Mouse (Mus musculus): Measurements from ENCODE around the gene Xylb. TPM values are rescaled to one million over a fixed set of nuclear protein-coding genes. Genes with fewer than 3 reads are reported as not detected.
A peak's percentile ranks its signal among the peaks of the same experiment; 100 is the strongest.
"Not testable (repeated sequence)": the region's sequence is repeated elsewhere in the genome, so short reads cannot be mapped to it uniquely, and the experiment has no call there.

Xylb gene
- polyA plus RNA-seq, 1 experiment from 2014 or later, result 5.1 TPM

DNA sequence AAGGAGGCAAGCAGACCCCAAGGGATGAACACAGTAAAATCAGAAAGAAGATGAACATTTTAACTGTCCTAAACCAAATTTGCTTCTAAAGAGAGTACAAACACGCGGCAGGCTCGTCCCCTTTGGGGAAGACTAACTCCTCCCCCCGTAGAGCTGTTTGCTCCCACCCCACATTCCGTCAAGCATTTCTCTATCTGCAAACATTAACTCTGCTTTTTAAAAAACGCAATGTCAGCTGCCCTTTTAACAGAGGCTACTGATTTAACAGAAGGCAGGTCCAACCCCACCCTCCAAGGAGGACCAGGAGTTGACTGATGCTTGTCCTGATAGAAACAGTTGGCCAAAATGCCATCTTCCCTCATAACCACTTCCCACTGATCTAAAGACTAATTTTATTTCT, 3.3 kb upstream of the Xylb start:
- Histone ChIP-seq H3K9me3 (ENCODE audit: control insufficient read depth, low read length) (no peaks in the 10 kb centered on the region), H3K4me1 (replicated peaks; ENCODE audit: control insufficient read depth, insufficient read depth, low read length) (no peaks in the 10 kb centered on the region), H3K27ac (ENCODE audit: low read length) (no peak overlapping the region), H3K4me3 (ENCODE audit: low read length) (no peak overlapping the region), H3K4me2 (ENCODE audit: low read depth, low read length) (no peak overlapping the region), H3K36me3 (ENCODE audit: control insufficient read depth, insufficient read depth, low read length) (peaks cover 5% of the 10 kb centered on the region), H3K27me3 (ENCODE audit: control insufficient read depth, insufficient read depth, low read depth, low read length) (no peaks in the 10 kb centered on the region), H3K9ac (ENCODE audit: low read length) (no peak overlapping the region)
- WGBS, result 54% methylated on average over 6 of the region's 6 CpGs
- ATAC-seq (ENCODE audit: low read depth), result no peak

DNA sequence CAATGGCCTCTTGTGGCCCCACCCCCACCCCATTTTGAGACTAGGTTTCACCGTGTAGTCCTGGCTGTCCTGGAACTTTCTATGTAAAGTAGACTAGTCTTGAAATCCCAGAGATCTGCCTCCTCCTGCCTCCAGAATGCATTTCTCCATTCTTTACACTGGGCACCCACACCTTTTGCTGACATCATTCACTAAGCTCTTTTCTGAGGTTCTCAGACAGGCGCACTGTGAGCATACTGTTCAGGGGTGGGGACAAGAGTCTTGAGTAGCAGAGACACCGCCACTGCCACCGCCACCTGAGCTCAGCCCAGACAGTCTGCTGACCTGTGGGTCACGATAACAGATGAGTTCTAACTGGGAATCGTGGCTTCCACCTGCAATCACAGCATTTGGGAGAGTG, 1.2 kb upstream of the Xylb start:
- no peak overlapping the region for H3K4me2 ChIP-seq (ENCODE audit: low read depth, low read length)

DNA sequence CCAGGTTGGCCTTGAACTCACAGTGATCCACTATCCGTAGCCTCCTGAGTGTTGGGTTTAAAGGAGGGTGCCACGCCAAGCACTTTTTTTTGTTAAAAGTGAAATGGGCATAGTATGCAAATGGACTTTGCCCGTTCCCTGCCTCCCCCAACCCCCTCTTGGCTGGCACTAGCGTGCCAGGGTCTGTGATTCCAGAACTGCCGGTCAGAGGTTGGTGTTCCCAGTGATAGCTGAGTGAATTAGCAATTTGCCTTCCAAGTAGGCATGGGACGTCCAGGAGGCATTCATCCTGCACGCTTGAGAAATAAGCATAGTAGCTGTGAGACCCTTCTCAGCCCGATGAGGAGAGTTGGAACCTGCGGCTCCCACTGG, 863 bp downstream of the Xylb start:
- Histone ChIP-seq H3K27ac (ENCODE audit: low read length) (no peak overlapping the region), H3K36me3 (ENCODE audit: control insufficient read depth, insufficient read depth, low read length) (no peaks in the 10 kb centered on the region), H3K4me1 (replicated peaks; ENCODE audit: control insufficient read depth, insufficient read depth, low read length) (no peaks in the 10 kb centered on the region), H3K27me3 (ENCODE audit: control insufficient read depth, insufficient read depth, low read depth, low read length) (no peaks in the 10 kb centered on the region), H3K4me3 (ENCODE audit: low read length) (peak overlapping the region; percentile 77), H3K4me2 (ENCODE audit: low read depth, low read length) (peak overlapping the region; percentile 94), H3K9me3 (ENCODE audit: control insufficient read depth, low read length) (no peaks in the 10 kb centered on the region), H3K9ac (ENCODE audit: low read length) (peak overlapping the region; percentile 83)
- ATAC-seq (ENCODE audit: low read depth), result no peak
- 38% methylated on average over 9 of the region's 9 CpGs for WGBS

More for the DNA sequence above, 1.2 kb upstream of the Xylb start:
- Histone ChIP-seq H3K27ac (ENCODE audit: low read length) (no peak overlapping the region), H3K9ac (ENCODE audit: low read length) (no peak overlapping the region), H3K36me3 (ENCODE audit: control insufficient read depth, insufficient read depth, low read length) (no peaks in the 10 kb centered on the region), H3K4me1 (replicated peaks; ENCODE audit: control insufficient read depth, insufficient read depth, low read length) (no peaks in the 10 kb centered on the region), H3K9me3 (ENCODE audit: control insufficient read depth, low read length) (no peaks in the 10 kb centered on the region), H3K4me3 (ENCODE audit: low read length) (no peak overlapping the region), H3K27me3 (ENCODE audit: control insufficient read depth, insufficient read depth, low read depth, low read length) (no peaks in the 10 kb centered on the region)
- ATAC-seq (ENCODE audit: low read depth), result no peak
- WGBS, result 54% methylated on average over 6 of the region's 6 CpGs

DNA sequence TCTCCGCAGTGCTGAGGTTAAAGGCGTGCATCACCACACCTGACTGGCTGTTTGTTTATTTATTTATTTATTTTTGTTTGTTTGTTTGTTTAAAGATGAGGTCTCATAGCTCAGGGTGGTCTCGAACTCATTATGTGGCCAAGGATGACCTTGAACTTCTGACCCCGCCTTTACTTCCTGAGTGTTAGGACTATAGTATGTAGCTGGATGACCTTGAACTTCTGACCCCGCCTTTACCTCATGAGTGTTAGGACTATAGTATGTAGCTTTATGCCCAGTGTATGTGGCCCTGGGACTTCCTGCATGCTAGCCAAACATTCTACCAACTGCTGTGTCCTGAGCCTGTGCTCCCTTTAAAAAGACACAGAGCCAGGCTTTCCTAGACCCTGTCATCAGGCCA, 4.2 kb downstream of the Xylb start:
- Histone ChIP-seq H3K4me1 (replicated peaks; ENCODE audit: control insufficient read depth, insufficient read depth, low read length) (no peaks in the 10 kb centered on the region), H3K36me3 (ENCODE audit: control insufficient read depth, insufficient read depth, low read length) (no peaks in the 10 kb centered on the region), H3K9ac (ENCODE audit: low read length) (no peak overlapping the region), H3K4me3 (ENCODE audit: low read length) (no peak overlapping the region), H3K27ac (ENCODE audit: low read length) (no peak overlapping the region), H3K27me3 (ENCODE audit: control insufficient read depth, insufficient read depth, low read depth, low read length) (no peaks in the 10 kb centered on the region), H3K4me2 (ENCODE audit: low read depth, low read length) (no peak overlapping the region), H3K9me3 (ENCODE audit: control insufficient read depth, low read length) (no peaks in the 10 kb centered on the region)
- WGBS, result 85% methylated on average over 5 of the region's 5 CpGs
- ATAC-seq (ENCODE audit: low read depth), result no peak

DNA sequence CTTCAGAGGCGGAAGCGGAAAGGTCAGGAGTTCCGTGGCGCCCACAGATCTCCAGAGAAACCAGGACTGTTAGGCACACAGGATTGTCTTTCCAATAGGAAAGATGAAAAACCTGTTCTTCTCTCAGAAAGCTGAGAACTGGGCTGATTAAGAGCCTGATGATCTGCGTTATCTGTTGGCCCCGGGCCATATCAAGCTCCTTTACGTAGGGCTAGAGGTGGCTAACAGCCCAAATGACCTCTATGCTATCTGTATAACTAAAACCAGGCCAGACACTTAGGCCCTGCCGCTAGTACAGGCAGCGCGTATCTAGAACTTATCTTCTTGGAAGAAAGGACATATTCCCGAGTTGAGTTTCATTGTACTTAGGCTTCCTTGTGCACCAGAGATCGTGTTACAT, 6.0 kb downstream of the Xylb start:
- no peak overlapping the region for H3K4me2 ChIP-seq (ENCODE audit: low read depth, low read length)
- H3K4me3 ChIP-seq (ENCODE audit: low read length), result no peak overlapping the region
- ATAC-seq (ENCODE audit: low read depth), result no peak
- 68% methylated on average over 12 of the region's 12 CpGs for WGBS
- H3K27me3 ChIP-seq (ENCODE audit: control insufficient read depth, insufficient read depth, low read depth, low read length), result no peaks in the 10 kb centered on the region
- H3K36me3 ChIP-seq (ENCODE audit: control insufficient read depth, insufficient read depth, low read length), result no peaks in the 10 kb centered on the region
- H3K27ac ChIP-seq (ENCODE audit: low read length), result no peak overlapping the region
- H3K4me1 ChIP-seq (replicated peaks; ENCODE audit: control insufficient read depth, insufficient read depth, low read length), result no peaks in the 10 kb centered on the region
- H3K9ac ChIP-seq (ENCODE audit: low read length), result no peak overlapping the region
- H3K9me3 ChIP-seq (ENCODE audit: control insufficient read depth, low read length), result no peaks in the 10 kb centered on the region

DNA sequence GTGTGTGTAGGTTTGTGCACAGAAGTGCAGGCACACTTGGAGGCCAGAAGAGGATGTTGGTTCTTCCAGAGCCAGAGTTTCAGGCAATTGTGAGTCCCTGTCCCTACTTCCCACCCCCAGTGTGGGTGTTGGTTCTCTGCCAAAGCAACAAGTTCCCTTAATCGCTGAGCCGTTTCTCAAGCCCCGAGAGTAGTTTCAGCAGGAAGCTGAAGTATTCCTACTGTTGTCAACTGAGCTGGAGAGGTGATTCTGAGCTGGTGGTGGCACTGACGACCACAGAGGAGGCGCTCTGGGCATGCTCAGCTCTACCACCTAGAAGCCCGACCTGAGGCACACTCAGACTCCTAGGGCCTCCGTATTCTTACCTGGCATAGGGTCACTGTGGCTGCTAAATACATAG, 8.1 kb downstream of the Xylb start, which contains the start of gene Slc22a14:
Slc22a14 (minus strand) TSS at position 270 of the 400 bp plus-strand sequence.
- no peak within 1 kb of the TSS for H3K4me2 ChIP-seq (ENCODE audit: low read depth, low read length)
- H3K4me3 ChIP-seq (ENCODE audit: low read length), result no peak within 1 kb of the TSS
- H3K27me3 ChIP-seq (ENCODE audit: control insufficient read depth, insufficient read depth, low read depth, low read length), result no peaks in the 10 kb centered on the region
- no peaks in the 10 kb centered on the region for H3K4me1 ChIP-seq (replicated peaks; ENCODE audit: control insufficient read depth, insufficient read depth, low read length)
- no peaks in the 10 kb centered on the region for H3K9me3 ChIP-seq (ENCODE audit: control insufficient read depth, low read length)
- 47% methylated on average over 7 of the region's 7 CpGs for WGBS
- no peak for ATAC-seq (ENCODE audit: low read depth)
- no peak within 1 kb of the TSS for H3K9ac ChIP-seq (ENCODE audit: low read length)
- H3K36me3 ChIP-seq (ENCODE audit: control insufficient read depth, insufficient read depth, low read length), result no peaks in the 10 kb centered on the region
- no peak within 1 kb of the TSS for H3K27ac ChIP-seq (ENCODE audit: low read length)

DNA sequence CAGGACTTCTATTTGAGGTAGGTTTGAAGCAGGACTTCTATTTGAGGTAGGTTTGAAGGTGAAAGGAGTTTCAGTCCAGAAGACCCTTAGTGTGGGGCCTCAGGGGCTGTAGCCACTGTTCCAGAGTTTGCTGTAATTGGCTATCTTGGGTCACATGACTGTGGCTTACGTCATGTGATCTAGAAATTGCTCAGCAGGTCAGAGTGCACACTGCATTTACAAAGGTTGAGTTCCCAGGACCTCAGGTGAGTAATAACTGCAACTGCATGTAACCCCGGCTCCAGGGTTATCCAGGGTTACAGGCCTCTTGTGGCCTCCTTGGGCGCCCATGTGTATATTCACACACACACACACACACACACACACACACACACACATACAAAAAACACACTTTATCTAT, 11.2 kb downstream of the Xylb start:
- H3K4me3 ChIP-seq (ENCODE audit: low read length), result no peak overlapping the region
- WGBS, result 91% methylated on average over 3 of the region's 3 CpGs
- no peaks in the 10 kb centered on the region for H3K9me3 ChIP-seq (ENCODE audit: control insufficient read depth, low read length)
- H3K27me3 ChIP-seq (ENCODE audit: control insufficient read depth, insufficient read depth, low read depth, low read length), result no peaks in the 10 kb centered on the region
- no peaks in the 10 kb centered on the region for H3K4me1 ChIP-seq (replicated peaks; ENCODE audit: control insufficient read depth, insufficient read depth, low read length)
- no peaks in the 10 kb centered on the region for H3K36me3 ChIP-seq (ENCODE audit: control insufficient read depth, insufficient read depth, low read length)
- no peak overlapping the region for H3K4me2 ChIP-seq (ENCODE audit: low read depth, low read length)
- no peak for ATAC-seq (ENCODE audit: low read depth)
- no peak overlapping the region for H3K9ac ChIP-seq (ENCODE audit: low read length)
- no peak overlapping the region for H3K27ac ChIP-seq (ENCODE audit: low read length)

DNA sequence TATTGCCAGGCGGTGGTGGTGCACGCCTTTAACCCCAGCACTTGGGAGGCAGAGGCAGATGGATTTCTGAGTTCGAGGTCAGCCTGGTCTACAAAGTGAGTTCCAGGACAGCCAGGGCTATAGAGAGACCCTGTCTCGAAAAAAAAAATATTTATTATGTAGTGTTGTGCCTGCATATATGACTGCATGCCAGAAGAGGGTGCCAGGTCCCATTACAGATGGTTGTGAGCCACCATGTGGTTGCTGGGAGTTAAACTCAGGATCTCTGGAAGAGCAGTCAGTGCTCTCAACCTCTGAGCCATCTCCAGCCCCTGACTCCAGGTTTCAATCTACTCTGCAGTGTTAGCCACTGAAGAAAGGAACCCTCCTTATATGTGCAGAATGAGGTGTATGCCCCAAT, 13.6 kb downstream of the Xylb start:
- WGBS, result 81% methylated on average over 4 of the region's 4 CpGs
- H3K27me3 ChIP-seq (ENCODE audit: control insufficient read depth, insufficient read depth, low read depth, low read length), result not testable (repeated sequence)

DNA sequence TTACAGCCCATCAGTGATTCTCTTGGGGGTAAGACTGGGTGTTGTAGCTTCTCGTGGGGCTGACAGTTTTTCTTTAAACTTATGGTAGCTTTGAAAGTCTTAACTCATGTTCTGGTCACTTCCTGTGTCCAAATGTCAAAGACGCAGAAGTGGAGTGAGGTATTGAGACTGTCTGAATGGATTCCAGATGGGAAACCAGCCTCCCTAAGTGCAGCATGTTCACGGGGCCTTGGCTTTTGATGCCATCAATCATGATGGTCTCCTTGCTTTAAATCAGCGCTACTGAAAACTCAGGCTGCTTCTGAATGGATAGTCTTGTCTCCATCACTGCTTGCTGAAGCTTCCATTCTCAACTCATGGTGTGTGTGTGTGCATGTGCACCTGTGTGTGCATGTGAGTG, 14.1 kb downstream of the Xylb start:
- ATAC-seq (ENCODE audit: low read depth), result no peak
- Histone ChIP-seq H3K4me2 (ENCODE audit: low read depth, low read length) (no peak overlapping the region), H3K4me1 (replicated peaks; ENCODE audit: control insufficient read depth, insufficient read depth, low read length) (no peaks in the 10 kb centered on the region), H3K9ac (ENCODE audit: low read length) (no peak overlapping the region), H3K27ac (ENCODE audit: low read length) (no peak overlapping the region), H3K9me3 (ENCODE audit: control insufficient read depth, low read length) (no peaks in the 10 kb centered on the region), H3K27me3 (ENCODE audit: control insufficient read depth, insufficient read depth, low read depth, low read length) (no peaks in the 10 kb centered on the region), H3K36me3 (ENCODE audit: control insufficient read depth, insufficient read depth, low read length) (no peaks in the 10 kb centered on the region), H3K4me3 (ENCODE audit: low read length) (no peak overlapping the region)
- 61% methylated on average over 4 of the region's 4 CpGs for WGBS

More for the DNA sequence above, 13.6 kb downstream of the Xylb start:
- not testable (repeated sequence) for H3K4me2 ChIP-seq (ENCODE audit: low read depth, low read length); H3K27ac ChIP-seq (ENCODE audit: low read length); ATAC-seq (ENCODE audit: low read depth); H3K9ac ChIP-seq (ENCODE audit: low read length); H3K4me3 ChIP-seq (ENCODE audit: low read length); H3K36me3 ChIP-seq (ENCODE audit: control insufficient read depth, insufficient read depth, low read length); H3K4me1 ChIP-seq (replicated peaks; ENCODE audit: control insufficient read depth, insufficient read depth, low read length); H3K9me3 ChIP-seq (ENCODE audit: control insufficient read depth, low read length)

DNA sequence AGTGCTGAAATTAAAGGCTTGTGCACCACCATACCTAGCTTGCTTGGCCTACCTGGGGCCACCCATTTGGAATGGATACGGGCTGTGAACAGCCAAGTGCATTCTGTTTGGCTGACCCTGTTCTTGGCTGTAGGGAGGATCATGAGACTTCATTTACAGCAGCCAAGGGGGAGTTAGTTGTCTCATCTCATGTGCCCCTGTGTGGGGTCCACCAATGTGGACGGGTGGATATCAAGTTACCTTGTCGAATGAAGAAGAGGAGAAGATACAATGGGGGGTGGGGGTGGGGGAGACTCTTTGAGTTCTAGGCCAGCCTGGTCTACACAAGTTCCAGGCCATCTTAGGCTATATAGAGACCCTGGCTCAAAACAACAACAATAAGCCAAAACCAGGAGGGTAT, 17.8 kb downstream of the Xylb start:
- Histone ChIP-seq H3K4me2 (ENCODE audit: low read depth, low read length) (no peak overlapping the region), H3K4me3 (ENCODE audit: low read length) (no peak overlapping the region), H3K9ac (ENCODE audit: low read length) (no peak overlapping the region), H3K4me1 (replicated peaks; ENCODE audit: control insufficient read depth, insufficient read depth, low read length) (no peaks in the 10 kb centered on the region), H3K27me3 (ENCODE audit: control insufficient read depth, insufficient read depth, low read depth, low read length) (no peaks in the 10 kb centered on the region), H3K9me3 (ENCODE audit: control insufficient read depth, low read length) (no peaks in the 10 kb centered on the region), H3K27ac (ENCODE audit: low read length) (no peak overlapping the region), H3K36me3 (ENCODE audit: control insufficient read depth, insufficient read depth, low read length) (no peaks in the 10 kb centered on the region)
- ATAC-seq (ENCODE audit: low read depth), result no peak
- WGBS, result 48% methylated on average over 3 of the region's 3 CpGs

Data from lung, embryonic 16.5 days (tissue).